Mouse (Mus musculus): Measurements from ENCODE around the gene Krt18. TPM values are rescaled to one million over a fixed set of nuclear protein-coding genes. Genes with fewer than 3 reads are reported as not detected.
A peak's percentile ranks its signal among the peaks of the same experiment; 100 is the strongest.

Gene Krt18
- polyA plus RNA-seq, 1 experiment from 2014 or later: 1.9 TPM

DNA sequence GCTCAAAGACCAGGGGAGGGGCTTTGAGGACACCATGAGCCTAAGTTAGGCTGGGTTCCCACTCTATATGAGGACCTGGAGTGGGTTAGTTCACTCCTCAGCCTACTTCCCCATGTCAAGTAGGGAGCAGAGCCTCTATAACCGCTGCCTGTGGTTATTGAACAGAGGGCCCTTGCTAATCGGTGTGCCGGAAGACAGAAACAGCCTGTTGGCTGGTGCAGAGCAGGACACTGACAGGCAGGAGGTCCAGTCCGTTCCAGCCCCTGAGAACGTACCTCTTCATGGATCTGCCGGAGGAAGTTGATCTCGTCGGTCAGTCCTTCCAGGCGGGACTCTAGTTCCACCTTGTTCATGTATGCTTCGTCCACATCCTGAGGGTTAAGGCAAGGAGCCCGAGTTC lies 28.8 kb upstream of the Krt18 start:
- H3K27me3 ChIP-seq (replicated peaks): peaks cover 41% of the 10 kb centered on the region
- no peaks in the 10 kb centered on the region for H3K36me3 ChIP-seq
- no peak overlapping the region for H3K4me3 ChIP-seq (replicated peaks)
- peaks cover 8% of the 10 kb centered on the region for H3K4me1 ChIP-seq
- H3K4me2 ChIP-seq: no peak overlapping the region
- H3K27ac ChIP-seq (replicated peaks): no peak overlapping the region
- 0 out of 2 replicates have a peak, but pooled peaks cover 3% of the 10 kb centered on the region for H3K9me3 ChIP-seq (replicated peaks)
- no peak for ATAC-seq (ENCODE audit: low FRiP score)
- 94% methylated on average over 11 of the region's 11 CpGs for WGBS
- H3K9ac ChIP-seq (replicated peaks): no peak overlapping the region

DNA sequence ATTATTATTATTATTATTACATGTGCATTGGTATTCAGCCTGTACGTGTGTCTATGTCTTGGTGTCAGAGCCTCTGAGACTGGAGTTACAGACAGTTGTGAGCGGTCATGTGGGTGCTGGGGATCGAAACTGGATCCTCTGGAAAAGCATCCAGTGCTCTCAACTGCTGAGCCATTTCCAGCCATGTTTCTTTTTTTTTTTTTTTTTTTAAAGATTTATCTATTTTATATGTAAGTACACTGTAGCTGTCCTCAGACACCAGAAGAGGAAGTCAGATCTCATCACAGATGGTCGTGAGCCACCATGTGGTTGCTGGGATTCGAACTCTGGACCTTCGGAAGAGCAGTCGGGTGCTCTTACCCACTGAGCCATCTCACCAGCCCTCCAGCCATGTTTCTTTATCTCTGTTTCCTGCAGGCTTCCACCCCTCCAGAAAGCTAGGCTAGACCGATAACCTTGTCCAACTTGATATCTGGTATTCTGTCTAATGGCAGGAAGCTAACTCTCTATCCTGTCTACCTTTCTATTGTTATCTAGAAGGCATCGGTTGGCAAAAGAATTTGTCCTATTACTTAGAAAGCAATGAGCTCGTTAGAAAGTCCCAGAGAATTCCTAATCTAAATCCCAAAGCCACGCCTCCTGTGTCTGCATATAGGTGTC lies 28.2 kb upstream of the Krt18 start:
- WGBS: 92% methylated on average over 11 of the region's 11 CpGs
- 0 out of 2 replicates have a peak, but pooled peaks cover 3% of the 10 kb centered on the region for H3K9me3 ChIP-seq (replicated peaks)
- ATAC-seq (ENCODE audit: low FRiP score): no peak
- no peak overlapping the region for H3K27ac ChIP-seq (replicated peaks)
- H3K4me3 ChIP-seq (replicated peaks): no peak overlapping the region
- no peaks in the 10 kb centered on the region for H3K36me3 ChIP-seq
- H3K27me3 ChIP-seq (replicated peaks): peaks cover 47% of the 10 kb centered on the region
- no peak overlapping the region for H3K4me2 ChIP-seq
- H3K9ac ChIP-seq (replicated peaks): no peak overlapping the region
- H3K4me1 ChIP-seq: peaks cover 8% of the 10 kb centered on the region

DNA sequence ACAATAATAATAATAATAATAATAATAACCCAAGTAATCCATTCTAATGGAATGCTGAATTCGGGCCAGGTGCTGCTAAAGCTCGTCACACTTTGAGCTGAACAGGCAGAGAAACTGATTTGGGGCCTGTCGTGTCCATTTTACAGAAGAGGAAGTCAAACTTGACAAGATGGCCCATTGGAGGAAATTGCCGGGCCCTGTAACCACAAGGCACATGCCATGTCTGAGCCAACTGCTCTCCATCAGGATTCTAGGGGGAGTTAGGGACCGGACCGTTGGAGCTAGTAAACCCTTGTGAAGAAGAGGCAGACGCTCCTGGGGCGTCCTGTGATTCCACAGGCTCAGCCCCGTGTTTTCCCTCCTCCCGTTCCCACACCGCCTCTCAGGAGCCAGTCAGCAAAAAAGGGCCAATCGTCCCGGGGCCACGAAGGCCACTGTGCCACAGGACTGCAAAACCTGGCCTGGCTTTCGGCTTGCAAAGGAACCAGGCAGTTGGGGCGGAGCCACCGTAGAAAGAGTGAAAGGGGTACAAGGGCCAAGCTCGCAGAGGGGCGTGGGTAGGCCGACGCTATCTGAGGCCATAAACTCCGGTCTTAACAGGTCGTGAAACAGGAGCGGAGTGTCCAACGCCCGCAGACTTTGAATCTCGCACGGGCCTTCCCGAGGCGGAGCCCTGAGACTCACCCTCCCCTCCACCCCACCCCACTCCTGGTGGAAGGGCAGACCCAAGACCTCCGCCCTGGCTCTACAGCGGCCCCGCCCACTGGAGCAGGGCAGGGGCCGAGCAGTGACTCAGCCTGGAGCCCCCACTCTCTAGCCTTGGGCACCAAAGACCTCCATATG lies 25.1 kb upstream of the Krt18 start:
- Histone ChIP-seq H3K4me1 (peaks cover 30% of the 10 kb centered on the region), H3K9ac (replicated peaks) (0 out of 2 replicates have a peak overlapping the region, but pooled peaks have one; percentile 30), H3K36me3 (no peaks in the 10 kb centered on the region), H3K9me3 (replicated peaks) (no peaks in the 10 kb centered on the region), H3K4me2 (peak overlapping the region; percentile 52), H3K27me3 (replicated peaks) (peaks cover 58% of the 10 kb centered on the region), H3K27ac (replicated peaks) (no peak overlapping the region), H3K4me3 (replicated peaks) (peak overlapping the region; percentile 29)
- WGBS: 5% methylated on average over 34 of the region's 34 CpGs
- no peak for ATAC-seq (ENCODE audit: low FRiP score)

DNA sequence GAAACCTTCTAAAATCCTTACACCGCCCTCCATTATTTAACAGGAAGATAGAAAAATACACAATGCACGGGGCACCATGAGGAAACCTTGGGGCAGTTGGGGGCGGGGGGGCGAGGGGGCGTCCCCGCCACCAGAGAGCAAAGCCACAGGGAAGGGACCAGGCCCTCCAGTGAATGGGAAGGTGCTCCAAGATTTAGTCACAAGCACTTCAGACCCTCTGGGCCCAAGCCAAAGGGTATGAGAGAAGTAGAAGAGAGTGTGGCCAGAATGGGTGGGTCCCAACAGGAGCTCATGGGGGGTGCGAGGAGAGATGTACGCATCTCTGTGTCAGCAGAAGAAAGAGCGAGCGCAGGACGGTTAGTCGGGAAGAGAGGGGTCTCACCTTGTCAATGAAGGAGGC lies 24.5 kb upstream of the Krt18 start:
- Histone ChIP-seq H3K4me2 (peak overlapping the region; percentile 52), H3K9ac (replicated peaks) (no peak overlapping the region), H3K27ac (replicated peaks) (no peak overlapping the region), H3K36me3 (no peaks in the 10 kb centered on the region), H3K4me1 (peaks cover 32% of the 10 kb centered on the region), H3K27me3 (replicated peaks) (peaks cover 58% of the 10 kb centered on the region), H3K4me3 (replicated peaks) (peak overlapping the region; percentile 29), H3K9me3 (replicated peaks) (no peaks in the 10 kb centered on the region)
- no peak for ATAC-seq (ENCODE audit: low FRiP score)
- WGBS: 15% methylated on average over 12 of the region's 12 CpGs

DNA sequence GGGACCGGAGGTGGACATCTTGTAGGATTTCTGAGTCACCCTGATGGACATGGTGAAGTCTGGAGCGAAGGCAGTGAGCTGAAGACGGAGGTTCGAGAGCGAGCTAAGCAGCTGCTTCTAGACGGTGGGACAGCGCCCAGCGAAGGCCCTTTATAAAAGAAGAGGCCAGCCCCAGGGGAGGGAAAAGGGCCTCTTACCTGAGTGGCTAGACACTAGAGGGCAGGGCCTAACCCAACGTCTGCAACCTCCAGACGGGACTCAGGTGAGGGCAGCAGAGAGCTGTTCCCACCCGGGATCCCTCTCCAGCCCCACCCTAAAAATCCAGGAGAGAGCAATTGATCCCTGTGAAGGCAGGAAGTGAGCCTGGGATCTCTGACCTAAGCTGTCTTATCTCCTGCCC lies 23.8 kb upstream of the Krt18 start, which contains the start of gene Krt8:
TSS of gene Krt8 (minus strand) at position 294 of the 400 bp plus-strand sequence.
- H3K4me1 ChIP-seq: peaks cover 32% of the 10 kb centered on the region
- H3K9me3 ChIP-seq (replicated peaks): no peaks in the 10 kb centered on the region
- ATAC-seq (ENCODE audit: low FRiP score): no peak
- H3K27me3 ChIP-seq (replicated peaks): peaks cover 56% of the 10 kb centered on the region
- H3K9ac ChIP-seq (replicated peaks): no peak within 1 kb of the TSS
- H3K27ac ChIP-seq (replicated peaks): no peak within 1 kb of the TSS
- H3K4me3 ChIP-seq (replicated peaks): peak within 1 kb of the TSS; percentile 29
- H3K4me2 ChIP-seq: peak within 1 kb of the TSS; percentile 52
- H3K36me3 ChIP-seq: no peaks in the 10 kb centered on the region
- 28% methylated on average over 11 of the region's 11 CpGs for whole genome bisulfite sequencing

DNA sequence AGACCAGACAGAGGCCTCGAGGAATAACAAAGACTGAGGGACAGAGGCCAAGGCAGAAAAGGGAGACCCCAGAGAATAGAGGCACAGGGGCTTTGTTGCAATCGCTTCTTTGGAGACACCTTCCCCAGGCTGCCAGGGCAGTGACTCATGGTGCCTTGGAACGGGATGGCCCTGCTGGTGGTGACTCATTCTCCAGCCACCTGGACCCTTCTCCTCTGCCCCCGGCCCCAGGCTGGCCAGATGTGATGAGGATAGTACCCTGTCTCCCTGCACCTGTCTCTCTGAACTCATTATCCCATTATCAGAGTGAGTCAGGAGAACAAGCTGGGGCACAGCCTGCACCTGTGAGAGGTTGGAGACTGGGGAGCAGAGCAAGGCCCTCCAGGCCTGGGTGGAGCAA lies 22.7 kb upstream of the Krt18 start:
- H3K4me1 ChIP-seq: peaks cover 32% of the 10 kb centered on the region
- peaks cover 51% of the 10 kb centered on the region for H3K27me3 ChIP-seq (replicated peaks)
- no peak overlapping the region for H3K4me2 ChIP-seq
- no peak for ATAC-seq (ENCODE audit: low FRiP score)
- no peaks in the 10 kb centered on the region for H3K36me3 ChIP-seq
- no peak overlapping the region for H3K27ac ChIP-seq (replicated peaks)
- H3K9ac ChIP-seq (replicated peaks): no peak overlapping the region
- 30% methylated on average over 4 of the region's 4 CpGs for WGBS
- no peaks in the 10 kb centered on the region for H3K9me3 ChIP-seq (replicated peaks)
- no peak overlapping the region for H3K4me3 ChIP-seq (replicated peaks)

DNA sequence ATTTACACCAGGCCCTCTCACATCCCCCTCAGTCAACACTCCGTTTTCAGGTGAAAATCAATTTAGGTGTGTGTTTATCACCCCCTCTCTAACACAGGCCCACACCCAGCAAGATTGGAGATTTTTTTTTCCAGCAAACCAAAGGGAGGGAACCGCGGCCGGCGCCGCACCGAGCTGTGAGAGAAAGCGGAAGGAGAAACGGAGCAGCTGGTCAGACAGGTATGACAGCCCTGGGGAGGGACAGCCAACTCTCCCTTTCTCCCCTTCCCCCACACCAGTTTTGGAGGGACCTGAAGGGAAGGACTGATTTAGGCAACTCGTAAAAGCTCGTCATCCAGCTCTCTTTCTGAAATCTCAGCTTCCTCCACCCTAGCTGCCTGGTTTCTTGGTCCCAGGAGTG lies 21.7 kb upstream of the Krt18 start:
- H3K27me3 ChIP-seq (replicated peaks): peaks cover 42% of the 10 kb centered on the region

DNA sequence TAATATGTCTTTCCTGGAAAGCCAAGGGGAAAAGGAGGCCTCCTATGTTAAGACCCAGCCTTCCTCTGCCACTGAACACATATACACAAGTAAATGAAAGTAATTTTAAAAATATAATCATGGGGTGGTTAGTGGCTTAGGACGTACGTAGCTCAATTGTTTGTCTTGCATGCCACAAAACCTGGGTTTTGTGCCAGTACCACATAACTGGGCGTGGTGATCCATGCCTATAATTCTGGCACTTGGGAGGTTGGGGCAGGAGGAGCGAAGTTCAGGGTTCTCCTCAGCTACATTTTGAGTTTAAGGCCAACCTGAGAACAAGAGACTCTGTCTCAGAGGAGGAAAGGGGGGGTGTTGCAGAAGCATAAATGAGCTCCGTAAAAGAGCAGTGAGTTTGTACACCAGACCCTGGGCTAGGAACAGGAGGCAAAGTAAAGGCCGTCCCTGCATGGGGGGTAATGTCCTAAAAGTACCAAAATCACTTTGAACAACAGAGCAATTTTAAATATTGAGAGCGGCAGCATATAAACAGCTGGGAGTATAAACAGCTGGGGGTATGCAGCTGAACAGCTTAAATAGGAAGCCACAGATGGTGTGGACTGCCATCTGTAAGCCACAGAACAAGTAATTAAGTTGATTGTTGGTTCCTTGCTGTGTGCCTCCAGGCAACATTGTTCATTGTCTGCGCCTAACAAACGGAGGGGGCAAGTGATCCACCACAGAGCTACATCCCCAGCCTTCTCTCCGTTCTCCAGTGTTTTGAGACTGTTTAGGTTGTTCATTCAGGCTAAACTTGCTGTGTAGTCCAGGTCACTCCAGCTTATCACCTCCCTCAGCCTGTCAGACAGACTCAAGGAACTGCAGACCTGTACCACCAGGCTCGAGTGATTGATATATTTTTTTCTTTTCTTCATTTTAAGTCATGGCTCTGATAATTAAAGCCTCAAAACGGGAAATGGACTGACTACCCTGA lies 20.6 kb upstream of the Krt18 start:
- ATAC-seq (ENCODE audit: low FRiP score): 0 out of 2 replicates have a peak, but pooled peaks have one; percentile 32
- Histone ChIP-seq H3K27ac (replicated peaks) (peak overlapping the region; percentile 37; the same call in 1 of the 2 replicates), H3K27me3 (replicated peaks) (peaks cover 35% of the 10 kb centered on the region), H3K4me1 (peaks cover 36% of the 10 kb centered on the region), H3K9me3 (replicated peaks) (no peaks in the 10 kb centered on the region), H3K36me3 (no peaks in the 10 kb centered on the region), H3K4me3 (replicated peaks) (no peak overlapping the region), H3K9ac (replicated peaks) (no peak overlapping the region), H3K4me2 (no peak overlapping the region)
- WGBS: 31% methylated on average over 12 of the region's 12 CpGs

More for the DNA sequence above, 21.7 kb upstream of the Krt18 start:
- Histone ChIP-seq H3K4me3 (replicated peaks) (no peak overlapping the region), H3K27ac (replicated peaks) (no peak overlapping the region), H3K9ac (replicated peaks) (no peak overlapping the region), H3K36me3 (no peaks in the 10 kb centered on the region), H3K9me3 (replicated peaks) (no peaks in the 10 kb centered on the region), H3K4me2 (no peak overlapping the region), H3K4me1 (peaks cover 36% of the 10 kb centered on the region)
- WGBS: 36% methylated on average over 11 of the region's 11 CpGs
- no peak for ATAC-seq (ENCODE audit: low FRiP score)

DNA sequence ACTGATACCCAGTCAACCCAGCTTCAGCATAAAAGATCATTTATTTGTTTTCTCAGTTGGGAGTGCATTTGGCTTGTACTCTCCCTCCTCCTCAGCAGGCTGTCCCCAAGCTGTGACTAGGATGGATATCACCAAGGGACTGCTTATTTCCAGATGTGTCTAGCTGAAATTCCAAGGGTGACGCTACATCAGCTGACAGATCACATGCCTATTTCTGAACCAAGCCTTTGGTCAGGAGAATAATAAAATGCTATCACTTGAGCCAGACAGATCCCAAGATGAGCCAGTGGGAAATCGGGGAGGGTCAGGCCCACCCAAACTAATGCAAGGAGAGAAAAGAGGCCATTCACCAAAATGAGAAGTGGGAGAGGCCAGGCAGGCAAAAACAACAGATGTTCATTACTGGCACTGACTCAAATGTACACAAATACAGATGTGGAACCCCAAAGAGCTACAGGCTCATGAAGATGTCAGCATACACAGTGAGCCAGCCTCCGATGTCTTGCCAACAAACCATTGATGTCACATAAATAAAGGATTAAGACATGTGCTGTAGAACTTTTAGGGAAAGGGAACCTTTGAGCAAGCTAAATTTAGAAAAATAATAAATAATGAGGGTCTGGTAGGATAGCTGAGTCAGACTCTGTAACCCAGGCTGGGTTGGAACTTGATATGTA lies 17.3 kb upstream of the Krt18 start:
- no peaks in the 10 kb centered on the region for H3K36me3 ChIP-seq
- H3K27ac ChIP-seq (replicated peaks): peak overlapping the region; percentile 18; the same call in 1 of the 2 replicates
- H3K4me2 ChIP-seq: no peak overlapping the region
- no peak overlapping the region for H3K4me3 ChIP-seq (replicated peaks)
- ATAC-seq (ENCODE audit: low FRiP score): no peak
- WGBS: 47% methylated on average over 3 of the region's 3 CpGs
- H3K9me3 ChIP-seq (replicated peaks): no peaks in the 10 kb centered on the region
- peaks cover 30% of the 10 kb centered on the region for H3K4me1 ChIP-seq
- peaks cover 2% of the 10 kb centered on the region for H3K27me3 ChIP-seq (replicated peaks)
- H3K9ac ChIP-seq (replicated peaks): no peak overlapping the region

DNA sequence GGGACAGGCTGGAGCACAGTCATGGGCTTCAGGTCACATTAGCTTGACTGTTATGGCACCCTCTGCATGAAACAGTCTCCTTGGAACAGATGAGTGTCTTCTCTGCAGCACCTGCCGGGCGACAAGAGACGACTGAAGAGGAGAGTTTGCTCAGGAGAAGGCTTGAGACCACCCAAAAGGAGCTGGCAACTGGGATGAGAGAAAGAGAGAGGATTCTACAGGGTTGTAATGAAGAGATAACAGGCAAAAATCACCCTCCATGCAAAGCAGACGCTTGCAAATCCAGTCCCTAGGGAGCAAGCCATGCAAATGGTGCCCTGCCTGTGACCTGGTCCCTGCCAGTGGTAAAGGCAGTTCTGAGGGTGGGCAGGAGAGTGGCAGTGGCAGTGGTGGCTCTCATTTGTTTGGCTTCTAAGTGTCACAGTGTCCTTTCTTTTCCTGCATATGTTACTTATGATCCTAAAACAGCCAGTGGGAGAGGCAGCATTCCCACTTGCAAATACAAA lies 15.7 kb upstream of the Krt18 start:
- H3K9ac ChIP-seq (replicated peaks): no peak overlapping the region
- H3K27me3 ChIP-seq (replicated peaks): no peaks in the 10 kb centered on the region
- WGBS: 58% methylated on average over 4 of the region's 4 CpGs
- H3K4me2 ChIP-seq: no peak overlapping the region
- H3K4me1 ChIP-seq: peaks cover 23% of the 10 kb centered on the region
- no peak for ATAC-seq (ENCODE audit: low FRiP score)
- no peaks in the 10 kb centered on the region for H3K9me3 ChIP-seq (replicated peaks)
- H3K4me3 ChIP-seq (replicated peaks): no peak overlapping the region
- H3K36me3 ChIP-seq: no peaks in the 10 kb centered on the region
- H3K27ac ChIP-seq (replicated peaks): no peak overlapping the region
